Mouse (Mus musculus) R1 (cell line): Measurements from ENCODE around the gene Pgf.

Experiments used
- DNase-seq: peaks from one replicate; pipeline ENCODE4 v3.0.0-alpha.2; 2018; ENCODE audit warnings: low read depth, low spot score

Gene Pgf

DNA sequence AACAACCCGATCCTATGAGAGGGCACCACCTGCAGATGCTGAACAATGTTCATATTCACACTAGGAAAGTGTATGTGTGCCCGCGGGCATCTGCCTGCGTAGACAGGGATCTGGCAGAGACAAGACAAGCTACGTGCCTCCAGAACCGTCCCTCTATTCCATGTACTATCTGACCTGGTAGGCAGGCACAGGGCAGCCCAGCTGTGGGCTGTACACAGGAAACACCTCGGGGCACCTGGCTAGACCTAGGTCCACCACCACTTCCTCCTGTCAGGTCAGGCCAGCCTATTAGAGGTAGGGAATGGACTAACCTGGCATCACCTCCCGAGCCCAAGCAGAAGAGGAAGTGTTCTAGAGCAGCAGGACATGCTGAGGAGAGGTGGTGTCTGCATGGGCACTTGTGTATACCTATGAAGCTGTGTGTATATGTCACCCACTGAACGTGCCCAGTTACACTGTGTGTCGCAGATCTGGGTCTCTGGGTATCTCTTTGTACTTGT is at the start of gene Pgf:
Pgf (minus strand) TSS at position 51 of the 500 bp plus-strand sequence.
- no peak for DNase-seq

DNA sequence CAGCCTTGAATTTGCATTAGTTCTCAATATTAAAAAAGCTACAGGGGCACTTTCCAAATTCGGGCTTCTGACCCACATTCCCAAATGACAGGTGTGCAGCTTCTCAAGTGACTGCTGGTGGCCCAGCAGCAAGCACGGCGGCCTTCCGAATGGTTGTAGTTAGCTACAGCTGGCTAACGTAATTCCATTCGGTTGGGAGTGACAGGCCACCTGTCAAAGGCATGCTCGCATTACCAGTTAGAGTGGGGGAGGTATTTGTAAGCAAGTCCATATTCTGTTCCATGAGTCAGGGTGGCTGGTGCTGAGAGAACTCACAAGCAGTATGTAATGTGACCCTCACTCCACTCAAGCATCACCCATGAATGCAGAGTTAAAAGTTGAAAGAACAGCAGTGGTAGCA is 49.6 kb upstream of the Pgf start:
- DNase-seq: no peak

DNA sequence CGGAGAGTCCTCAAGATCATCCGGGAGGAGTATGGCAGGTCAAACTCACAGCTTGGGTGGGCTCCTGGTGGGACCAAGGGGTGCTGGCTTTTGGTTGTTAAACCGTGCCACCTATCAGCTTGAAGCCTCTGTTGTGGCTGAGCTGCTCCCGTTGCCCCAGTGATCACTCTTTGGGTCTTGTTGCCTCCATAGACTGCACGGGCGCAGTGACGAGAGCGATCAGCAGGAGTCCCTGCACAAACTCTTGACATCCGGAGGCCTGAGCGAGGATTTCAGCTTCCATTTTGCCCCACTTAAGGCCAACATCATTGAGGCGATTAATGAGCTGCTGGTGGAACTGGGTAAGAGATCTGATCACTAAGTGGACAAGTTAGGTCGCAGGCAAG is 42.3 kb upstream of the Pgf start:
- DNase-seq: peak; percentile 59

DNA sequence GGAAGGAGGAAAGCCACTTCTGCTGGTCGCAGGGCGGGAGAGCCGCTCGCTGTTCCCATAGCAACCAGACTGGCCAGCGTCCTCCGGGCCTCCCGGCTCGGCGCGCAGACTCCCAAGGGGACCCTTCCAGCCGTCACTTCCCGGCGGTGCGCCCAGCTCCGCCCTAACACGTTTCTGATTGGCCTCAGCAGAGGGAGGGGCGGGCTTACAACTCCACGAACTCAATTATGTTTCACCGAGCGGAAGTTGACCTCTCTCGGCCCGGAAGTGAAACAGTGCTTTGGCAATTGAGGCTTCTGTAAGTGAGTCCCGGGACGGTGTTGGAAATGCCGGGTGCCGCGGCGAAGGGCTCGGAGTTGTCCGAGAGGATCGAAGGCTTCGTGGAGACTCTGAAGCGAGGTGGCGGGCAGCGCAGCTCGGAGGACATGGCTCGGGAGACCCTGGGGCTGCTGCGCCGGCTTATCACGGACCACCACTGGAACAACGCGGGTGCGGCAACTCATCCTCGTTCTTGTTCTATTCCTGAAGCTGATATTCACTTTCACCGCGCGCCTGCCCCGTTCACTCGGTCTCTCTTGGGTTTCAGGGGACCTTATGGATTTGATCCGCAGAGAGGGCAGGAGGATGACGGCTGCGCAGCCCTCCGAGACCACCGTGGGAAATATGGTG is 41.8 kb upstream of the Pgf start, which contains the start of gene Eif2b2:
Eif2b2 (plus strand) TSS at position 246 of the 669 bp plus-strand sequence.
- DNase-seq: peak; percentile 99

DNA sequence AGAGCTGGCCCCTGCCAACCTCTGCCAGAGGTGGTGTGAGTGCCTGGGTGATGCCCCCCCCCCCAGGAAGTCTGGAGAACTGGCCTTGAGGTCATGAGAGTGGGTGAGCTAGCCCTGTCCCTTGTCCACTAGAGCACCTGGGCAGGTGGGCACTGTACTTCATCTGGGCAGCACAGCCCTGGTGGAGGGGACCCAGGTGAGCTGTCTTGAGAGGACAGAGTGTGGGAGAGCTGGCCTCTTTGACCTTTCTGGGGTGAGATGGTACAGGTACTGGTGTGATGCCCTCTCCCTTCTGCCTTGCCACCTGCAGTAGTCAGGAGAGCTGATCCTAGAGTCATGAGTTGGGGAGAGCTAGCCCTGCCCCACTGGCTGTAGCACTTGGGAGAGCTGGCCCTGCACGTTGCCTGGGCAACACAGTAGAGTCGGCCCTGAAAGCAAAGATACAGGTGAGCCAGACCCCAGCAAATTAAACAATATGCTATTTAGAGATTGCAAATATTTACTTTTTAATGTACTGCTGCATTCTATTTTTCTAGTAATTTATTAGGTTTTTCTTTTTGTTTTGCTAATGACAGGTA is 40.2 kb upstream of the Pgf start:
- DNase-seq: no peak

DNA sequence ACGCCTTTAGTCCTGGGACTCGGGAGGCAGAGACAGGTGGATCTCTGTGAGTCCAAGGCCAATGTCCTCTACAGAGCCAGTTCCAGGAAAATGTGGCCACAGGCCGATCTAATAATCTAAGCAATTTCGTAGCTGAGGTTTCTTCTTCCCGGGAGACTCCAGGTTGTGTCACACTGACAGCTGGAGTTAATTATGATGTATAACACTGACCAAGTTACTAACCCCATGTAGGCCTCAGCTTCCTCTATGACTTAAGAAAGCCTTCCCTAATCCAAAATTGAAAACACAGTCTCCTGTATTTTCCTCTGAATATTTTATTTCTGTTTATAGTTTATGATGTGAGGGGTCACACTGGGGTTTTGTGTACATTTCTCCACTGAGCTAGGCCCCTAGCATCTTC is 37.4 kb upstream of the Pgf start:
- DNase-seq: no peak

DNA sequence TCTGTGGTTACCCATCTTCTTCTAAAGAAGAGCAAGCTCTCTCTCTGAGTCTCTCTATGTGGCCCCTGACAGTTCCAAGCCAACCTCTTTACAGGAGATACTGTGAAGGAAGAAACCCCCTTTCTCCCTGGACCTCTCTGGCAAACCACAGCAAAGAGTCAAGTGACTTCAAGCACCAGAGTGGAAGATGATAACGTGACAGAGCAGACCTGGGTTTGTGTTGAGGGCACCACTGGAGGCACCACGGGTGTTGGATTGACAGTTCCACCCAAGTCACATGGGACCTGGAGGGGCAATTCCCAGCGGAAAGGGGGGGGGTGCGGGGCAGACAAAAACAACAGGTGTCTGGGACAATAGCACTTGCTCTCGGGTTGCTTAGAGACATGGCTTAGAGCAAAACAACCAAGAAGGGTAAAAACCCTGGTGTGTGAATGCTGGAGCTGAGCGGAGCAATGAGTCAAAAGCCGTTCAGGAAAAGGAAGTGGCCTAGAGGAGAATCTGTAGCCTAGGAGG is 31.2 kb upstream of the Pgf start:
- DNase-seq: no peak

DNA sequence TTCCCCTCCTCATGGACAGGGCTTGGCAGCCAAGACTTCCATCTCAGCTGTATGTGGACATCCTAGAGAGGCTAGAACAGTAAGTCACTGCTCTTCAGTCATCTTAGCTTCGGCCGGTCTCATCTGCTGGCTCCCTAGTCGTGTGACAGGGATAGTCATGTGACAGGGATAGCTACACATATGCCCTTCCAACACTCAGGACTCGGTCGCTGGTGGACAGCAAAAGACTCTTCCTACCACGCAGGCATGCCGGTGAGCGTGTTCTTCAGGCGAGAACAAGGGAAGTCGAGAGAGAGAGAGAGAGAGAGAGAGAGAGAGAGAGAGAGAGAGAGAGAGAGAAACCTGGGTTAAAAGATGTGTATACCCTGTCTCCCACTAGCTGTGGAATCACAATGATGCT is 27.8 kb upstream of the Pgf start:
- DNase-seq: no peak

DNA sequence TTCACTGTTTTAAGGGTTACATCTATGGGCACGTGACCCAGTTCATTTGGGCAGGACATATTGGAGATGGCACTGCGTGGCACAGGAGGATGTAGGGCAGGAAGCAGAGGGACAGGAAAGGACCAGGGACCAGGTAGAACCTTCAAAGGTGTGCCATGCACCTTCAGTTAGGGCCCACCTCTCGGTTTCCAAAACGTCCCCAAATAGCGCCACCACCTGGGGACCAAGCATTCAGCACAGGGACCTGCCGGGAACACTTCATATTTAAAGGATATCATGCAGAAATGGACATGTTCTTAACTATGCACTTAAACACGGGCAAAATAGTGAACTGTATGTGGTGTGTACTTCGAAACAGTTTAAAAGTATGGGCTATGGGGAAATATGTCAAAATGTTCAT is 26.5 kb upstream of the Pgf start:
- DNase-seq: no peak

DNA sequence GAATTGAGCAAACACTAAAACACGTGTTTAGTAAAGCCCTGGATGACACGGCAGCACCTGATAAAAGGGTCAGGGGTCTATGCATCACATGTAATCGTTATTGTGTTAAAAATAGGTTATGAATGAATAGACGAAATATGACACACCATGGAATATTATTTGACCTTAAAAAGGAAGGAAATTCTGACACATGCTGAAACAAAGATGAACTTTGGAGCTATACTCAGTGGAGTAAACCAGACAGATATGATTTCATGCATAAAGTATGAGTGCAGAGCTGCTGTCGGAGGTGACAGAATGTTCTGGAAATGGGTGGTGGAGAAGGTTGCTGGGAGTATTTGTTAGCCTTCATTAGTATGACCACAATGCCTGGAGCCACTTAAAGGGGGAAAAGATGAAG is 26.1 kb upstream of the Pgf start:
- no peak for DNase-seq

DNA sequence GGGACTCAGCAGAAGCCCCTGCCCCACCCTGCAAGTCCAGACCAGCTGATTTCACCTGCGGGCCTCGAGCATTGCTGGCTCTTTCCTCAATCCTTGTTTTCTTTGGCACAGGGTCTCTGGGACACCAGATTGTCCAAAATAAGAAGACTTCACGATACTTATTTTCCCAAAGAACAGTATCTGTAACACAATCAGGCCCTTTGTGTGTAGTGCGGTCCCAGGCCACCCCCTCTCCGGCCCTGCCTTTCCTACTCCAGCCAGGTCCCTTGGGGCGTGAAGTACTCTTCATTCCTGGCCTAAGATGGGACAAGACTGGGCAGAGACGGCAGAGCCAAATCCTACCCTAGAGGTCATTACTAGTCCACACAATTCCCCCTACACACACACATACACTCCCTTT is 24.6 kb upstream of the Pgf start:
- DNase-seq: no peak

DNA sequence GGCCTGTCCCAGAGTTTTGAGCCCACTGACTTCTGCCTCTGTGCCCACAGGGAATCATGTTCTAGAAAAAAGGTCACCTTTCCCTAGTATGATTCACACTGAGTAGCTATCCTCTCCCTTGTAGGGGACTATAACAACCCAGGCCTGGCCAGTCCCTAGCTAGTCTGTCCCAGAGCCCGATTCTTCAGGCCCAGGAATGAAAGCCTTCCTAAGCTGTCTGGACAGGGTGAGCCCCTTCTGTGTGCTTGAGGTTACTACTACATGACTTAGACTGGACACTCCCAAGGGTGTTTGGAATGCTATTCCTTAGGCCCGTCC is 24.2 kb upstream of the Pgf start:
- DNase-seq: no peak

DNA sequence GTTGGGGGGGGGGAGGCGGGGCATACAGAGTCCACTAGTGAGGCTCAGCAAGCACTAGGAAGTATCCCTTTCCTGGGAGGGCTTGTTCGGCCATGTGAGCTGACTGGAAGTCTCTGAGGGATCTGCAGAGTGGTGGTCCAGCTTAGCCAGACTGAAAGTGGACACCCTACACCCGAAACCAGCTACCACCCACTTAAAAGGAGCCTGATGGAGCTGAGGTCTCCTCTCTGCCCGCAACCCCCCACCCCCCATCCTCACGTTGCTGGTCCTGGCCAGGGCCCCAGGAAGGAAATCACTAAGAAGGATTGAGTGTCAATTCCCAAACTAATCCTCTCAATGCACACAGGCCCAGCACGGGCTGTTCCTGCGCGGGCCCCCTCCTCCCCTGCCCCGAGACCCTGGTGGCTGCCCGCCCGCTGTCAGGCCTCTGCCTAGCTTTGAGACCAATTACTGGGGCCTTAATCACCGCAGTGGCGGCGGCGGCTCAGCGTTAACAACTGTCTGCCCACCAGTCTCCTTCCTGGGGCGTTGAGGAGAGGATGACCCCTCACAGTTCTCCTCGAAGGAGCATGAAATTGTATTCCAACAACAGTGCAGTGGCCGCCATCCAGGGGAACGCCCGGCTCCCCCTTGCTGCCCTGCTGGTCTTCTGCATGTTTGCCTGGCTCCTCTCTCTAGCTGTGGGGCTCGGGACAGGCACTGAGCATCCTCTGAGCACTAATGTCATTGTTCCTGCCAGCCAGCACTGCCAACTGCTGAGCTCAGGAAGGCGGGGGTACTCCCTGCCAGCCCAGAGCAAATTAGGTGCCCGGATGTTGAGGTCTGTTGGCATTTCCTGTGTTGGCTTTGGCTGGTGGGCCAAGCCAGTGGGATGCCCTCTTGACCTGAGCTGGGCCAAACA is 23.6 kb upstream of the Pgf start:
- DNase-seq: no peak

DNA sequence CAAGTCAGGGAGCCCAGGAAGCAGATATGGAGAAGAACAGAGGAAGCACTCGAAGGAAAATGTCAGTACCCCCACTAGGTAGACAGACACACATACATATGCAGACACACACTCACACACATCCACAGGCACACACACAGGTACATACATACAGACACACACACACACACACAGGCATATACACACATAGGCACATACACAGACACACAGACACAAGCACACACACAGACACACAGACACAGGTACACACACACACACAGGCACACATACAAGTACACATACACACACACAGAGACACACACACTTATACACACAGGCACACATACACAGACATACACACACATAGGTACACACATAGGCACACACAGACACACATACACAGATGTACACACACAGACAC is 22.4 kb upstream of the Pgf start:
- DNase-seq: no peak

DNA sequence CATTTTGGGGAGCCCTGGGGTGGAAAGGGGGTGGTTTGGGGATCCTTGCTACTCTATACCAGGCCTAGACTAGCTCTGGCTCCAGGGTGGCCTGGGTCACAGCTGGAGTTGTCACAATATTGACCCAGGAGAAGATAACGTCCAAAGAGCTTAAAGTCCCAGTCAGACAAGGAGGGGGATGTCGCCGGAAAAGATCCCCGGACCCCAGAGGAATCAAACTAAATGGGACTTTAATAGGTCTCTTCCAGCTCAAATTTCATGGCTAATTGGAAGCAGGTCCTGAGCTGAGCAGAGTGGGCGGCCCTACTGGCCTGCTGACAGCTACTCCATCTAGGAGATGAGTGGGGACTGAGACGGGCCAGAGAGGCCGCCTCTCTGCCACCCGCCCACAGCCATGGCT is 20.3 kb upstream of the Pgf start:
- DNase-seq: no peak

DNA sequence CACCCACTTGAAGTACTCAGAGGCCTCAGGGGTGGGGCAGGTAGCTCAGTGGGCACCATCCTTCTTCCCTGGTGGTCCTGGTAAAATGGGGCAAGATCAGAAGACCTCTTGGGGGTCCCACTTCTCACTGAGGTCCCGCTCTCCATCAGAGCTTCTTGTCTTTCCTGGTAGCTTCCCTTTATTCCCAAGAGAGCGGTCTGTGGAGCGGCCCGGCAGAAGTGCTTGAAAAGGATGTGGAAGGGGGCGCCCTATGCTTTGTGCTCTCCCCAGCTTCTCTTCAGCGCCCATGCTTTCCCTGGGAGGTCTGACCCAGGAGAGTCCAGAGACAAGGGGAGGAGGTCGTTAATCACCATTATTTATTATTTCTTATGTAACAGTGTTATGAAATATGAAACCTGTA is 19.8 kb upstream of the Pgf start:
- no peak for DNase-seq

DNA sequence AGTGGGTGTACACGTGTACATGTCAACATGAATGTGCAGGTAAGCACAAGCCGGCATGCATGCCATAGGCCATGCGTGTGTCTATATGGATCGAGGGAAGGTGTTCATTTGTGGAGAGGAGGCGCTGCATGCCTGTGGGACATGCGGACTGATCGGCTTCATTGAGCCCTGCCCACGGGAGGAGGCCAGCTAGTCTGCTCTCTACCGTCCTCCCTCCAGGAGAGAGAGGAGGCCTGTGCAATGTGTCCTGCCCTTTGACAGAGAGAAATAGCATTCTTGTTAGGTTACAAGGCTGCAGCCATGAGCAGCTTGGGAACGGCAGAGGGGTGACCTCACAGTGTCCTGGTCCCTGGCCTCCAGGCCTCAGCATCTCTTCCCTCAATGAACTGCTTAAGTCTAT is 18.6 kb upstream of the Pgf start:
- no peak for DNase-seq

DNA sequence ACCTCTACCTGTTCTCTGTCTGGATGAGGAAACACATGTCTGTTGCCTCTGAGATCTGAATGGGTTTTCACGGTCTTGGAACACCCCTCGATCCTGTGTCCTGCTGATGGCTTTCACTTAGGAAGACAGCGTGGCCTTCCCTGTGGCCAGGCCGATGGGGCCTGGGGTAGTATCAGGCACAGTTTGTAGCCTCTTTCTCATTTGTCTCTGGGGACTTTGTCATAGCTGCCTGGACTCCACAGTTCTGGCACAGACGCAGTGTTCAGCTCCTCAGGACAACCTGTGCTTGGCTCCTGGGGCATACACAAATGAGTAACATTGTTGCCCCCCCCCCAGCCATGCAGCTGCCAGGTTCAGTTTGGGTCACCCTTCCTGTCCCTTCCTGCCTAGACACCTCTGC is 17.5 kb upstream of the Pgf start:
- no peak for DNase-seq

DNA sequence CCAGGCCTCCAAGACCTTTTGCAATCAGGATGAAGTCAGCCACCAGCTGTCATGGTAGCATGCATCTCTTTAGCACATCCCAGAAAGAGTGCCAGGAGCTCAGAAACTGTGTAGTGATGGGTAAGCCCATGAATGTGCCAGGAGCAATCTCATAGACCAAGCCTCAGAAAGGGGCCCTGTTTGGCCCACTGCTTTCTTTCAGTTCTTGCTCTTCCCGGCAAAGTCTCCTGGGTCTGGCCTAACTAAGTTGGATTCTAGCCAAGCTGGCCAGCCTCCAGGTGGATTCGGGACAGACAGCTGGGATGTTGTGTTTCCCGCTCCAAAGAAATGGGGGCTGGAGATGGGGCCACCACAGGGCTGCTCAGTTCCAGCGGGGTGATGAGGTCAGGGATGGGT is 17.0 kb upstream of the Pgf start:
- no peak for DNase-seq

DNA sequence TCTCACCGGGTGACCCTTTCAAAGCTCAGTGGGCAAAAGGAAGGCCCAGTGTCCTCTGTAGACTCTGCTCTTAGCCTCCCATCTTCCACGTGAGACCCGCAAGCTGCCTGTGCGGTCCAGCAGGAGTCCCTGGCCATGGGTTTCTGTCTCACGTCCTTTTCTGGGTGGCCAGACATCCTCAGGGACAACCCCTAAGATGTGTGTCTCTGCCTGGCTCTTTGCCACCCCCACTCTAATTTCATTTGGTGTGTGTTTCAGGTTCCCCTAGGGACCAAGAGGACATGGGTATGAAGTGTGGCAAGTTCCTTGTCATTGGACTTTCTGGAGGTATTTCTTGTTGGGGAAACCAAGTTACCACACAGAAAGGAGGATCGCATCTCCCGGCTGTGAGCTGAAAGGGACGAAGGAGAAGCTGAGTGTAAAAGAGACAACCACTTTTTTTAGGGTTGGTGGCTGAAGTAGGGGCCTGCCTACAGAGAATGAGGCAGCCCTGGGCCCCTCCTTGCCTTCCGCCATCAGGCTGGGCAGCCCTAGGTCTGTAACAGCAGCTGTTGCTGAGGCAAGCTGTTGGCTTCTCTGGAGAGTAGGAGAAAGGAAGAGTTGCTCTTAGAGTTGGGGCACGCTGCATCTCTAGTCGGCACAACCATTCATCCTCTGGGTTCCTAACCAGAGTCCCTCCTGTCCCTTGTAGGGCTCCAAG is 16.5 kb upstream of the Pgf start:
- no peak for DNase-seq

DNA sequence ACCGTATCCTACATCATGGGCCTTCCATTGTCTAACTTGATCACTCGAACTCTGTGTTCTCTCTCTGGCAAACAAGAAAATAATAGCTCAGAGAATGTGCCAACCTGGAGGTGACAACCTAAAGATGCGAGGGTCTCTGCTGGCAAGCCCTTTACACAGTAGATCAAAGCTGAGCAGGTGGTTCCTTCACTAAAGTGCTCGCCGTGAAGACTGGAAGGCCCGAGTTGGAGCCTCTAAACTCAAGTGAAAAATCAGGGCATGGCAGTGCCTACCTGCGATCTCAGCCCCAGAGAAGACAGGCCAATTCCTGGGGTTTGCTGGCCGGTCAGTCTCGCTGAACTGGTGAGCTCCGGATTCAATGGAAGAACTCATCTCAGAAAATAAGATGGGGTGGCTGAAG is 15.6 kb upstream of the Pgf start:
- DNase-seq: no peak
